Mouse (Mus musculus): ENCODE results near the gene Itfg1. TPM values are rescaled to one million over a fixed set of nuclear protein-coding genes. Genes with fewer than 3 reads are reported as not detected.

Gene Itfg1
- polyA plus RNA-seq, 1 experiment from 2014 or later = 71.0 TPM

GRCm38 (mm10) chr8:85787909-85788308, 52.8 kb downstream of the Itfg1 start:
- H3K4me1 ChIP-seq (ENCODE audit: control insufficient read depth, insufficient read depth, low read length) = no peaks in the 10 kb centered on the region
- no peak overlapping the region for H3K4me3 ChIP-seq (replicated peaks; ENCODE audit: low read length)
- no peak overlapping the region for H3K4me2 ChIP-seq (ENCODE audit: low read depth, low read length)
- 89% methylated on average over 3 of the region's 4 CpGs for WGBS
- ATAC-seq (ENCODE audit: insufficient read depth, low FRiP score) = no peak
- no peaks in the 10 kb centered on the region for H3K9me3 ChIP-seq (replicated peaks; ENCODE audit: control insufficient read depth, low read length)
- H3K27ac ChIP-seq (ENCODE audit: low read length) = no peak overlapping the region
- no peaks in the 10 kb centered on the region for H3K27me3 ChIP-seq (ENCODE audit: control insufficient read depth, insufficient read depth, low read length)
- no peaks in the 10 kb centered on the region for H3K36me3 ChIP-seq (ENCODE audit: control insufficient read depth, insufficient read depth, low read length)
- H3K9ac ChIP-seq (ENCODE audit: low read length) = no peak overlapping the region

DNA sequence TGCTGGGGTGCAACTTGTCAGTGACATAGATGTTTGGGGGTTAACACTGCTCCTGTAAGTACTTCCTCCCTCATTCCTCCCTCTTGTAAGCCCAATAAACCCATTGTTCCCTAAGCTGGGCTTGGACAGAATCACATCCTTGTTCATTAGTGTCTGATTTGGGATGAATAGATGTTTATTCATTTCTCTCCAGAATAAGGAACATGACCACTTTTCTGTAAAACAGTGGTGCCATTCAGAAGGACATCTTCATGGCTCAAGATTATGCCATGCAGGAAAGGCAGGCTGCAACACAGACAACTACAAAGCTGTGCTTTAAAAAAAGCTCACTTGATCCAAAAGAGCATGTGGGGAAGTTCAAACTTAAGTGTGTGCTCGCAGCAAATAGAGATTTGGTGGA, 55.2 kb downstream of the Itfg1 start:
- Histone ChIP-seq H3K4me1 (ENCODE audit: control insufficient read depth, insufficient read depth, low read length) (no peaks in the 10 kb centered on the region), H3K4me3 (replicated peaks; ENCODE audit: low read length) (no peak overlapping the region), H3K9ac (ENCODE audit: low read length) (no peak overlapping the region), H3K27ac (ENCODE audit: low read length) (no peak overlapping the region), H3K9me3 (replicated peaks; ENCODE audit: control insufficient read depth, low read length) (no peaks in the 10 kb centered on the region), H3K27me3 (ENCODE audit: control insufficient read depth, insufficient read depth, low read length) (no peaks in the 10 kb centered on the region), H3K4me2 (ENCODE audit: low read depth, low read length) (no peak overlapping the region), H3K36me3 (ENCODE audit: control insufficient read depth, insufficient read depth, low read length) (no peaks in the 10 kb centered on the region)
- ATAC-seq (ENCODE audit: insufficient read depth, low FRiP score) = no peak
- WGBS = 70% methylated on average over 1 of the region's 1 CpGs

DNA sequence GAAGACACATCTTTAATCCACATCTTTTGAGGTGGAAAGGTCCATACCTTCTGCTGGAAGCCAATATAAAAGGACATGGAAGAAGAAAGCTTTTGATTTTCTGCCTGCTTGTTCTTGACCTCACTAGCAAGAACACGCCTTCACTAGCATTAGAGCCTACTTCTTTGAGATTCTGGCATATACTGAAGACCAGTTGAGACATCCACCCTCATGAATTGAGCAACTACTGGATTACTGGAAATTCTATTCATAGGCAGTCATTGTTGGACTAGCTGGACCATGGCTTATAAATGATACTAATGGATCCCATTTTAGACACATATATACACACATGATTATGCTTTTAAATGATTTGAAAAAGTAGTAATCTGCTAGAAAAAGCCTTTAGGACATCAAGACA, 56.9 kb downstream of the Itfg1 start:
- ATAC-seq (ENCODE audit: insufficient read depth, low FRiP score) = no peak
- no peaks in the 10 kb centered on the region for H3K9me3 ChIP-seq (replicated peaks; ENCODE audit: control insufficient read depth, low read length)
- H3K27me3 ChIP-seq (ENCODE audit: control insufficient read depth, insufficient read depth, low read length) = no peaks in the 10 kb centered on the region
- H3K4me2 ChIP-seq (ENCODE audit: low read depth, low read length) = no peak overlapping the region
- H3K36me3 ChIP-seq (ENCODE audit: control insufficient read depth, insufficient read depth, low read length) = no peaks in the 10 kb centered on the region
- no peak overlapping the region for H3K9ac ChIP-seq (ENCODE audit: low read length)
- H3K4me3 ChIP-seq (replicated peaks; ENCODE audit: low read length) = no peak overlapping the region
- H3K27ac ChIP-seq (ENCODE audit: low read length) = no peak overlapping the region
- H3K4me1 ChIP-seq (ENCODE audit: control insufficient read depth, insufficient read depth, low read length) = no peaks in the 10 kb centered on the region
- 92% methylated on average over 1 of the region's 1 CpGs for WGBS

DNA sequence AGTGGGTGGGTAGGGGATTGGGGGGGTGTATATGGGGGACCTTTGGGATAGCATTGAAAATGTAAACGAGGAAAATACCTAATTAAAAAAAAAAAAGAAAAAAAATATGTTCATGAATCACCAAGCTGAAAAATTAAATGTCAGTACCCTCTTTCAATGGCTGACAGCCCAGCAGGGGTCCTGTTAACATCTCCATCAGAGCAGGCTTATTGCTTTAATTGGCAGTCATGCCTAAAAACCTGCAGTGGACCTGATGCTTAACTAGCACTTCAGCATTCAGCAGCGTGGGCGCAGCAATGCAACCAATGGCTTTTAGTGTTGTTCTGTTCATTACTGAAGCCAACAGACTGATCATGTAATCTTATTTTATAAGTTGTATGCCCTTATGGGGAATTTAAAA, 60.6 kb downstream of the Itfg1 start:
- Histone ChIP-seq H3K9ac (ENCODE audit: low read length) (no peak overlapping the region), H3K4me2 (ENCODE audit: low read depth, low read length) (no peak overlapping the region), H3K4me1 (ENCODE audit: control insufficient read depth, insufficient read depth, low read length) (no peaks in the 10 kb centered on the region), H3K27ac (ENCODE audit: low read length) (no peak overlapping the region), H3K4me3 (replicated peaks; ENCODE audit: low read length) (no peak overlapping the region), H3K9me3 (replicated peaks; ENCODE audit: control insufficient read depth, low read length) (no peaks in the 10 kb centered on the region), H3K36me3 (ENCODE audit: control insufficient read depth, insufficient read depth, low read length) (no peaks in the 10 kb centered on the region), H3K27me3 (ENCODE audit: control insufficient read depth, insufficient read depth, low read length) (no peaks in the 10 kb centered on the region)
- ATAC-seq (ENCODE audit: insufficient read depth, low FRiP score) = no peak
- WGBS = 89% methylated on average over 3 of the region's 3 CpGs

DNA sequence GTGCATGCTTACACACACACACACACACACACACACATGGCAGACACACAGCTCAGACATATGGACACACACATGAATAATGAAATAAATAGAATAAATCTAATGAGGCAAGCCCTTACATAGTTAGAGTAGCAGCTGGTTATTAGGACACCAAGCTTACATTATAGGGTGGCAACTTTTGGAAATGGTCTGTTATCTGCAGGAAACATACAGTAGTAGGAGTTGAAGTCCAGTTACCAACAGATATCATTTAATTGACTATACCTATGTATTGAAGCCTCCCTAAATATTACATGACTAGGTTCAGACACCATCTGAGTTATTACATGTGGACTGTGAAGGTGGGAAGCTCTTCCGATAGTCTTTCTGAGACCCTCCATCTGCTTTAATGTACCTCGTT, 95.7 kb downstream of the Itfg1 start:
- Histone ChIP-seq H3K4me1 (ENCODE audit: control insufficient read depth, insufficient read depth, low read length) (no peaks in the 10 kb centered on the region), H3K9me3 (replicated peaks; ENCODE audit: control insufficient read depth, low read length) (no peaks in the 10 kb centered on the region), H3K4me2 (ENCODE audit: low read depth, low read length) (no peak overlapping the region), H3K4me3 (replicated peaks; ENCODE audit: low read length) (no peak overlapping the region), H3K9ac (ENCODE audit: low read length) (no peak overlapping the region), H3K27me3 (ENCODE audit: control insufficient read depth, insufficient read depth, low read length) (no peaks in the 10 kb centered on the region), H3K36me3 (ENCODE audit: control insufficient read depth, insufficient read depth, low read length) (0 out of 2 replicates have a peak, but pooled peaks cover 2% of the 10 kb centered on the region), H3K27ac (ENCODE audit: low read length) (no peak overlapping the region)
- ATAC-seq (ENCODE audit: insufficient read depth, low FRiP score) = no peak
- WGBS = 90% methylated on average over 2 of the region's 2 CpGs

DNA sequence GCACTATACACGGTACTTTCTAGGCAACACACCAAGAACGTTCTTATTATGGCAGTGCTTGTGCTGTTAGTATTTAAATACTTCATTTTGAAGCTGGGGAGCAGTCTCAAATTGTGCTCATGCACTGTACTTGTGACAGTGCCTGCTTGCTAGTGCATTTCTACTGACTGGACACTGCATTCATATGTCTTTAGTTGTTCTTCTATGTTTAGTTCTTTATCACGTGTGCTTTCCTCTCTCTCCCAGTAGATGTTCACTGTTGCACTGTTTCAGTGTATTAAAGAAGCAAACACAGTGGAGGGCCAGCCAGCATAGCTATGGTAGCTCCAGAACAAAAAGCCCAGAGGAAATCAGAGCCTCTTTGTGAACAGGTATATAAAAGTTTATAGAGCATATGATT, 110.2 kb downstream of the Itfg1 start:
- Histone ChIP-seq H3K4me2 (ENCODE audit: low read depth, low read length) (no peak overlapping the region), H3K4me1 (ENCODE audit: control insufficient read depth, insufficient read depth, low read length) (no peaks in the 10 kb centered on the region), H3K9me3 (replicated peaks; ENCODE audit: control insufficient read depth, low read length) (no peaks in the 10 kb centered on the region), H3K9ac (ENCODE audit: low read length) (no peak overlapping the region), H3K27me3 (ENCODE audit: control insufficient read depth, insufficient read depth, low read length) (no peaks in the 10 kb centered on the region), H3K4me3 (replicated peaks; ENCODE audit: low read length) (no peak overlapping the region), H3K36me3 (ENCODE audit: control insufficient read depth, insufficient read depth, low read length) (no peaks in the 10 kb centered on the region), H3K27ac (ENCODE audit: low read length) (no peak overlapping the region)
- no peak for ATAC-seq (ENCODE audit: insufficient read depth, low FRiP score)
- 91% methylated on average over 3 of the region's 3 CpGs for WGBS

DNA sequence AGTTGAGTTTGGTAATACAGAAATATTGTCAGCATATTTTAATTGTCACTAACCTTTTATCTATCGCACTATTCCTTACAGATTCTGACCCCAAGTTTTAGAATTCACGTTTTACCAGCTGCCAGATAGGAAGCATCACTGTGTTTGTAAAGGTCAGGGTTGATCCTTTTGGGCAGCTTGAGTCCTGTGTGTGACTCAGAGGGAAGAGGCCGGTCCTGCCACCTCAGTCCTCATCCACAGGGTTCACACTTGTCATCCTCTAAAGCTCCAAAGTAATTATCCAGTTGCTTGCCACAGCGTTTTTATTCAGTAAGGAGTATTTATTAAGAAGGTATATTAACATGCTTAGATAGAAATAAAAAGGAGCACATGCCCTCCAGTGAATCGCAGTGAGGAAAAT, 123.5 kb downstream of the Itfg1 start:
- no peaks in the 10 kb centered on the region for H3K27me3 ChIP-seq (ENCODE audit: control insufficient read depth, insufficient read depth, low read length)
- WGBS = 74% methylated on average over 5 of the region's 5 CpGs
- H3K9me3 ChIP-seq (replicated peaks; ENCODE audit: control insufficient read depth, low read length) = no peaks in the 10 kb centered on the region
- ATAC-seq (ENCODE audit: insufficient read depth, low FRiP score) = no peak
- H3K4me2 ChIP-seq (ENCODE audit: low read depth, low read length) = no peak overlapping the region
- H3K27ac ChIP-seq (ENCODE audit: low read length) = no peak overlapping the region
- no peaks in the 10 kb centered on the region; the same call in 1 of the 2 replicates for H3K36me3 ChIP-seq (ENCODE audit: control insufficient read depth, insufficient read depth, low read length)
- H3K4me1 ChIP-seq (ENCODE audit: control insufficient read depth, insufficient read depth, low read length) = no peaks in the 10 kb centered on the region
- no peak overlapping the region for H3K9ac ChIP-seq (ENCODE audit: low read length)
- no peak overlapping the region for H3K4me3 ChIP-seq (replicated peaks; ENCODE audit: low read length)

DNA sequence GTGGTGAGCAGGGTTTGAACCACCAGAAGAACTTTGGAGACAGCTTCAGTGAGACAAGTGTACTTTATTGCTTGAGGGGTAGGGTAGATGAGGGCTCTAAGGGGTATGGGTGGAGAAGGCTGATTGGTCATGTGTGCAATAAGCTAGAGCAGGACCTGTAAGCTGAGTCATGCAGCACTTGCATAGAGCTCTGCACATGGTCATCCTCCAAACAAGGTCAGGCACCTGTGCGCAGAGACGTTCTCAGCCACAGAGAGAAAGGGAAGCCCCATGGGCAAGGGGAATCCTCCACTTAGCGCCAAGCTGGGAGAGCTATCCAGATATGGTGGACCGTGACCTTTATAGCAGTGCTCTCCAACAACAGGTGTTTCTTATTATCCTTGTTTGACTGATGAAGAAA, 124.0 kb downstream of the Itfg1 start:
- no peaks in the 10 kb centered on the region; the same call in 1 of the 2 replicates for H3K36me3 ChIP-seq (ENCODE audit: control insufficient read depth, insufficient read depth, low read length)
- ATAC-seq (ENCODE audit: insufficient read depth, low FRiP score) = no peak
- WGBS = 79% methylated on average over 4 of the region's 4 CpGs

DNA sequence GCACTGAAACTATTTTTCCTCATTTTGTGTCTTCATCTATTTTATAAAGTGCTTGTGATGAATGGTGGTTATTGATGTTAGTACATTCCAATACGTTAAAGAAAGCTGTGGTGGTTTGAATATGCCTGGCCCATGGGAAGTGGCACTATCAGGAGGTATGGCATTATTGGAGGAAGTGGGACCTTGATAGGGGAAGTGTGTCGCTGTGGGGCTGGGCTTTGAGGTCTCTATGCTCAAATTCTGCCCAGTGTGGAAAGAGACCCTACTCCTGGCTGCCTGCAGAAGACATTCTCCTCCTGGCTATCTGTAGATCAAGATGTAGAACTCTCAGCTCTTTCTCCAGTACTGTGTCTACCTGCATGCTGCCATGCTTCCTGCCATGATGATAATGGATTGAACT, 133.7 kb downstream of the Itfg1 start:
- no peaks in the 10 kb centered on the region for H3K36me3 ChIP-seq (ENCODE audit: control insufficient read depth, insufficient read depth, low read length)
- no peak overlapping the region for H3K4me3 ChIP-seq (replicated peaks; ENCODE audit: low read length)
- H3K9me3 ChIP-seq (replicated peaks; ENCODE audit: control insufficient read depth, low read length) = no peaks in the 10 kb centered on the region
- H3K27me3 ChIP-seq (ENCODE audit: control insufficient read depth, insufficient read depth, low read length) = peaks cover 2% of the 10 kb centered on the region; the same call in 1 of the 2 replicates
- H3K27ac ChIP-seq (ENCODE audit: low read length) = no peak overlapping the region
- no peak for ATAC-seq (ENCODE audit: insufficient read depth, low FRiP score)
- 77% methylated on average over 2 of the region's 2 CpGs for WGBS
- no peaks in the 10 kb centered on the region for H3K4me1 ChIP-seq (ENCODE audit: control insufficient read depth, insufficient read depth, low read length)
- no peak overlapping the region for H3K4me2 ChIP-seq (ENCODE audit: low read depth, low read length)
- H3K9ac ChIP-seq (ENCODE audit: low read length) = no peak overlapping the region

More for the DNA sequence above, 124.0 kb downstream of the Itfg1 start:
- Histone ChIP-seq H3K4me3 (replicated peaks; ENCODE audit: low read length) (no peak overlapping the region), H3K27me3 (ENCODE audit: control insufficient read depth, insufficient read depth, low read length) (no peaks in the 10 kb centered on the region), H3K9ac (ENCODE audit: low read length) (no peak overlapping the region), H3K27ac (ENCODE audit: low read length) (no peak overlapping the region), H3K4me1 (ENCODE audit: control insufficient read depth, insufficient read depth, low read length) (no peaks in the 10 kb centered on the region), H3K4me2 (ENCODE audit: low read depth, low read length) (no peak overlapping the region), H3K9me3 (replicated peaks; ENCODE audit: control insufficient read depth, low read length) (no peaks in the 10 kb centered on the region)
